Mouse (Mus musculus) hindbrain, embryonic 16.5 days (tissue): Measurements from ENCODE around the gene Fcgr3. TPM values are rescaled to one million over a fixed set of nuclear protein-coding genes. Genes with fewer than 3 reads are reported as not detected.
"Not testable (repeated sequence)": the region's sequence is repeated elsewhere in the genome, so short reads cannot be mapped to it uniquely, and the experiment has no call there.

Experiments used
- ATAC-seq: fragments of 200-750 bp; cut with Nextera tagmentation; 2 replicates; pipeline ENCODE4 v1.8.0; 2017; ENCODE audit warnings: moderate TSS enrichment, moderate library complexity
- H3K27ac ChIP-seq: fragments of 300-500 bp; sonication (generic); 2 replicates; pipeline ENCODE4 v1.5.1; 2014; ENCODE audit warnings: low read depth, mild to moderate bottlenecking, control low read depth, low read length, moderate library complexity
- H3K27me3 ChIP-seq: fragments of 300-500 bp; sonication (generic); replicated peaks from 2 replicates; pipeline ENCODE4 v1.6.1; 2014; ENCODE audit warnings: low read length; ENCODE audit not compliant: control insufficient read depth, insufficient read depth
- H3K36me3 ChIP-seq: fragments of 300-500 bp; sonication (generic); 2 replicates; pipeline ENCODE4 v1.6.1; 2014; ENCODE audit warnings: mild to moderate bottlenecking, low read length, moderate library complexity, mixed read lengths; ENCODE audit not compliant: control insufficient read depth, insufficient read depth
- H3K4me1 ChIP-seq: fragments of 300-500 bp; sonication (generic); 2 replicates; pipeline ENCODE4 v1.6.1; 2014; ENCODE audit warnings: low read depth, low read length; ENCODE audit not compliant: control insufficient read depth, insufficient read depth
- H3K4me2 ChIP-seq: fragments of 300-500 bp; sonication (generic); 2 replicates; pipeline ENCODE4 v1.6.1; 2014; ENCODE audit warnings: mild to moderate bottlenecking, low read length, control low read depth, moderate library complexity
- H3K4me3 ChIP-seq: fragments of 300-500 bp; sonication (generic); 2 replicates; pipeline ENCODE4 v1.5.1; 2014; ENCODE audit warnings: mild to moderate bottlenecking, low read length, control low read depth, moderate library complexity
- H3K9ac ChIP-seq: fragments of 300-500 bp; sonication (generic); 2 replicates; pipeline ENCODE4 v1.6.1; 2014; ENCODE audit warnings: low read depth, mild to moderate bottlenecking, control low read depth, low read length, moderate library complexity
- H3K9me3 ChIP-seq: fragments of 300-500 bp; sonication (generic); 2 replicates; pipeline ENCODE4 v1.6.1; 2014; ENCODE audit warnings: mild to moderate bottlenecking, low read length, moderate library complexity; ENCODE audit not compliant: control insufficient read depth
- WGBS: fragments of 180-500 bp; shearing (Covaris S2); extraction: QIAGEN DNeasy Blood & Tissue Kit; methylation state at CpG from one replicate; pipeline ENCODE4 v1.1.7; 2014; 5-methylcytosine and 5-hydroxymethylcytosine counted together
- polyA plus RNA-seq: library from polyadenylated mRNA; unstranded; fragments of >200 nt; fragmentation: Nextera tagmentation; extraction: Ambion mirVana; gene quantifications from 2 replicates; pipeline ENCODE4 v1.2.1, GENCODE M21; 2015

Fcgr3 gene
- 9.8 and 11.5 TPM in 2 replicates for polyA plus RNA-seq

- not testable (repeated sequence) for H3K27ac ChIP-seq, H3K9me3 ChIP-seq, H3K9ac ChIP-seq, H3K4me1 ChIP-seq, H3K36me3 ChIP-seq
- ATAC-seq, result peak; percentile 57
- WGBS, result 2% methylated on average over 36 of the region's 75 CpGs
- Histone ChIP-seq H3K4me2 (peak within 1 kb of the TSS; percentile 50), H3K4me3 (peak within 1 kb of the TSS; percentile 35), H3K27me3 (peaks cover 30% of the 10 kb centered on the region)
Measured at GRCm38 (mm10) chr1:171064491-171065242, at the start of gene Fcgr3. TSS of gene Fcgr3 (minus strand) at chr1:171064935.

- no peaks in the 10 kb centered on the region for H3K36me3 ChIP-seq
- H3K4me3 ChIP-seq, result peak within 1 kb of the TSS; percentile 50
- H3K4me2 ChIP-seq, result peak within 1 kb of the TSS; percentile 90
- H3K27me3 ChIP-seq, result no peaks in the 10 kb centered on the region
- peak; percentile 12; the same call in 1 of the 2 replicates for ATAC-seq
- no peaks in the 10 kb centered on the region for H3K9me3 ChIP-seq
- H3K27ac ChIP-seq, result peak within 1 kb of the TSS; percentile 6; the same call in 1 of the 2 replicates
- under 1% methylated on average over 24 of the region's 24 CpGs for WGBS
- peaks cover 16% of the 10 kb centered on the region for H3K4me1 ChIP-seq
- H3K9ac ChIP-seq, result peak within 1 kb of the TSS; percentile 69
Measured at GRCm38 (mm10) chr1:171113873-171114299, 49.2 kb upstream of the Fcgr3 start, which contains the start of gene Cfap126. TSS of gene Cfap126 (plus strand) at chr1:171113918.

GRCm38 (mm10) chr1:171112986-171113385, 48.3 kb upstream of the Fcgr3 start:
- H3K4me2 ChIP-seq, result no peak overlapping the region

GRCm38 (mm10) chr1:171111781-171112575, 47.2 kb upstream of the Fcgr3 start:
- Histone ChIP-seq H3K9ac (peak overlapping the region; percentile 45), H3K4me2 (peak overlapping the region; percentile 79), H3K27ac (peak overlapping the region; percentile 53), H3K36me3 (no peaks in the 10 kb centered on the region), H3K4me1 (peaks cover 16% of the 10 kb centered on the region), H3K27me3 (no peaks in the 10 kb centered on the region), H3K9me3 (no peaks in the 10 kb centered on the region), H3K4me3 (peak overlapping the region; percentile 60)
- ATAC-seq, result peak; percentile 6; the same call in 1 of the 2 replicates
- 2% methylated on average over 15 of the region's 15 CpGs for WGBS

More at GRCm38 (mm10) chr1:171112986-171113385, 48.3 kb upstream of the Fcgr3 start:
- Histone ChIP-seq H3K9ac (no peak overlapping the region), H3K4me1 (peaks cover 16% of the 10 kb centered on the region), H3K27ac (no peak overlapping the region), H3K9me3 (no peaks in the 10 kb centered on the region), H3K36me3 (no peaks in the 10 kb centered on the region), H3K4me3 (no peak overlapping the region), H3K27me3 (no peaks in the 10 kb centered on the region)
- ATAC-seq, result no peak
- WGBS, result 86% methylated on average over 4 of the region's 4 CpGs

GRCm38 (mm10) chr1:171111020-171111780, 46.5 kb upstream of the Fcgr3 start:
- H3K4me2 ChIP-seq, result peak overlapping the region; percentile 79
- peak overlapping the region; percentile 64 for H3K9ac ChIP-seq
- no peaks in the 10 kb centered on the region for H3K36me3 ChIP-seq
- peak; percentile 91 for ATAC-seq
- H3K4me1 ChIP-seq, result peaks cover 16% of the 10 kb centered on the region
- no peaks in the 10 kb centered on the region for H3K27me3 ChIP-seq
- peak overlapping the region; percentile 81 for H3K27ac ChIP-seq
- under 1% methylated on average over 38 of the region's 38 CpGs for WGBS
- peak overlapping the region; percentile 60 for H3K4me3 ChIP-seq
- H3K9me3 ChIP-seq, result no peaks in the 10 kb centered on the region

GRCm38 (mm10) chr1:171110659-171111019, 45.9 kb upstream of the Fcgr3 start:
- peak; percentile 62 for ATAC-seq
- H3K36me3 ChIP-seq, result no peaks in the 10 kb centered on the region
- no peaks in the 10 kb centered on the region for H3K9me3 ChIP-seq
- no peaks in the 10 kb centered on the region for H3K27me3 ChIP-seq
- peak overlapping the region; percentile 79 for H3K4me2 ChIP-seq
- peak overlapping the region; percentile 81 for H3K27ac ChIP-seq
- peak overlapping the region; percentile 64 for H3K9ac ChIP-seq
- WGBS, result 6% methylated on average over 15 of the region's 15 CpGs
- peaks cover 16% of the 10 kb centered on the region for H3K4me1 ChIP-seq
- peak overlapping the region; percentile 60 for H3K4me3 ChIP-seq

- H3K9ac ChIP-seq, result no peak overlapping the region
- H3K27me3 ChIP-seq, result no peaks in the 10 kb centered on the region
- no peaks in the 10 kb centered on the region for H3K9me3 ChIP-seq
- no peak overlapping the region for H3K4me3 ChIP-seq
- ATAC-seq, result no peak
- no peak overlapping the region for H3K27ac ChIP-seq
- 35% methylated on average over 9 of the region's 9 CpGs for WGBS
- H3K4me2 ChIP-seq, result peak overlapping the region; percentile 23
- H3K36me3 ChIP-seq, result no peaks in the 10 kb centered on the region
- peaks cover 16% of the 10 kb centered on the region for H3K4me1 ChIP-seq
Measured at GRCm38 (mm10) chr1:171109620-171110019, 44.9 kb upstream of the Fcgr3 start.

GRCm38 (mm10) chr1:171105226-171105625, 40.5 kb upstream of the Fcgr3 start:
- ATAC-seq, result no peak
- Histone ChIP-seq H3K27ac (no peak overlapping the region), H3K36me3 (no peaks in the 10 kb centered on the region), H3K4me3 (no peak overlapping the region), H3K4me1 (peaks cover 5% of the 10 kb centered on the region), H3K9ac (no peak overlapping the region), H3K4me2 (no peak overlapping the region), H3K27me3 (no peaks in the 10 kb centered on the region), H3K9me3 (no peaks in the 10 kb centered on the region)
- 69% methylated on average over 6 of the region's 6 CpGs for WGBS
